Mouse (Mus musculus): Measurements from ENCODE around the gene Ankrd11. TPM values are rescaled to one million over a fixed set of nuclear protein-coding genes. Genes with fewer than 3 reads are reported as not detected.
A peak's percentile ranks its signal among the peaks of the same experiment; 100 is the strongest.

Gene Ankrd11
- polyA plus RNA-seq, 1 experiment: 77.7 TPM

GRCm38 (mm10) chr8:122987255-122987654 lies 54.8 kb downstream of the Ankrd11 start:
- Histone ChIP-seq H3K4me3 (ENCODE audit: extremely low read depth, insufficient read depth, insufficient read length) (no peak overlapping the region), H3K27ac (ENCODE audit: insufficient read depth, low read length) (peak overlapping the region; percentile 59; the same call in 1 of the 2 replicates), H3K4me1 (ENCODE audit: control insufficient read depth, insufficient read depth, insufficient read length) (peaks cover 46% of the 10 kb centered on the region), H3K27me3 (ENCODE audit: control insufficient read depth, insufficient read depth, low read length) (no peaks in the 10 kb centered on the region), H3K36me3 (ENCODE audit: control insufficient read depth, insufficient read depth, low read length) (no peaks in the 10 kb centered on the region)
- DNase-seq (ENCODE audit: low read depth in 1 of 2, low spot score in 2 of 2): no peak
- no peak for TF ChIP-seq POLR2A (IDR thresholded peaks at IDR 0.05; ENCODE audit: low read depth, low read length)
- WGBS: 12% methylated on average over 2 of the region's 2 CpGs

DNA sequence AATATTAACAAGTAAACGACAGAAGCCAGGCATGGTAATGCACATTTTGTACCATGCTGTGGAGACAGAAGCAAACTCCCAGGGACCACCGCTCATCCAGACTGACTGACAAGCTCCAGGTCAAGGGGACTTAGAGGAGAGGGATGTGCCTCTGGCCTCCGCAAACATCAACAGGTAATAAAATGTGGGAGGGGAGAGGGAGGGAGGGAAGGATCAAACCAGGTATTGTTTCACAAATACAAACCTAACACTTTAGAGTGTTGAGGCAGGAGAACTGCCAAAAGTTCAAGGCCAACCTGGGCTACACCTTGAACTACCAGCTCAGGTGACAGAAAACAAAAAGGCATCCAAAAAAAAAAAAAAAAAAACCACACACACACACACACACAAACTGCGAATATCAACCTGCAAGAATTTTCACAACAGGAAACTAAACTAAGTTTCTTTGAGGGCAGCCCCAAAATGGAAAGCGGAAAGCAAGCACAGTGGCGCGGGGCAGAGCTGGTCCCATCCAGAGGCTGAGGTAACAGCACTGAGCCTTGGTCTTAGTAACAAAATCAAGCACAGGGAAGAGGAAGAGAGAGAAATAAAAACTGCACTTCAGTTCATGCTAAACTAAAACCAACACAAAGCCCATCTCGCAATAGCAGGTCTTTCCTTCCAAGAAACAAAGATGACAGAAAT lies 55.4 kb downstream of the Ankrd11 start:
- Histone ChIP-seq H3K27ac (ENCODE audit: insufficient read depth, low read length) (peak overlapping the region; percentile 65), H3K4me1 (ENCODE audit: control insufficient read depth, insufficient read depth, insufficient read length) (peaks cover 47% of the 10 kb centered on the region), H3K27me3 (ENCODE audit: control insufficient read depth, insufficient read depth, low read length) (no peaks in the 10 kb centered on the region), H3K36me3 (ENCODE audit: control insufficient read depth, insufficient read depth, low read length) (no peaks in the 10 kb centered on the region), H3K4me3 (ENCODE audit: extremely low read depth, insufficient read depth, insufficient read length) (no peak overlapping the region)
- TF ChIP-seq POLR2A (IDR thresholded peaks at IDR 0.05; ENCODE audit: low read depth, low read length) (no peak), CTCF (IDR thresholded peaks at IDR 0.05; ENCODE audit: extremely low read depth, insufficient read depth, insufficient read length, insufficient replicate concordance) (no peak)
- 41% methylated on average over 8 of the region's 8 CpGs for WGBS
- peak in 1 of 2 experiments; percentile 42 for DNase-seq (ENCODE audit: low read depth in 1 of 2, low spot score in 2 of 2)

DNA sequence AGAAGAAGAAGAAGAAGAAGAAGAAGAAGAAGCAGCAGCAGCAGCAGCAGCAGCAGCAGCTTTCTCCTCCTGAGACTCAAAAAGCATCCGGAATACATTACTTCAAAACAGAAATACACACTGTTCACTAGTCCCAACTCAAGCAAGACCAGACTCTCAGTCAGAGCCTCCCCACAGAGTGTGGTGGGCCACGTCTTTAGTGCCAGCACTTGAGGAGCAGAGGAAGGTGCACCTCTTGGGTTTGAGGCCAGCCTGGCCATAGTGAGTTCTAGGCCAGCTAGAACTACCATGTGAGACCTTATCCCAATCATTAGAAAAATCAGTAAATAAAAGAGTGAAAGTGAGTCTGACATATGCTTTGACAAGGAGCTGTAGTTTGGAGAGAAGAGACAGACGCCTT lies 57.9 kb downstream of the Ankrd11 start:
- Histone ChIP-seq H3K36me3 (ENCODE audit: control insufficient read depth, insufficient read depth, low read length) (no peaks in the 10 kb centered on the region), H3K4me3 (ENCODE audit: extremely low read depth, insufficient read depth, insufficient read length) (no peak overlapping the region), H3K27ac (ENCODE audit: insufficient read depth, low read length) (0 out of 2 replicates have a peak overlapping the region, but pooled peaks have one; percentile 21), H3K4me1 (ENCODE audit: control insufficient read depth, insufficient read depth, insufficient read length) (peaks cover 42% of the 10 kb centered on the region), H3K27me3 (ENCODE audit: control insufficient read depth, insufficient read depth, low read length) (no peaks in the 10 kb centered on the region)
- no peak for DNase-seq (ENCODE audit: low read depth in 1 of 2, low spot score in 2 of 2)
- WGBS: 72% methylated on average over 3 of the region's 3 CpGs
- no peak for TF ChIP-seq CTCF (IDR thresholded peaks at IDR 0.05; ENCODE audit: extremely low read depth, insufficient read depth, insufficient read length, insufficient replicate concordance)
- no peak for TF ChIP-seq POLR2A (IDR thresholded peaks at IDR 0.05; ENCODE audit: low read depth, low read length)

DNA sequence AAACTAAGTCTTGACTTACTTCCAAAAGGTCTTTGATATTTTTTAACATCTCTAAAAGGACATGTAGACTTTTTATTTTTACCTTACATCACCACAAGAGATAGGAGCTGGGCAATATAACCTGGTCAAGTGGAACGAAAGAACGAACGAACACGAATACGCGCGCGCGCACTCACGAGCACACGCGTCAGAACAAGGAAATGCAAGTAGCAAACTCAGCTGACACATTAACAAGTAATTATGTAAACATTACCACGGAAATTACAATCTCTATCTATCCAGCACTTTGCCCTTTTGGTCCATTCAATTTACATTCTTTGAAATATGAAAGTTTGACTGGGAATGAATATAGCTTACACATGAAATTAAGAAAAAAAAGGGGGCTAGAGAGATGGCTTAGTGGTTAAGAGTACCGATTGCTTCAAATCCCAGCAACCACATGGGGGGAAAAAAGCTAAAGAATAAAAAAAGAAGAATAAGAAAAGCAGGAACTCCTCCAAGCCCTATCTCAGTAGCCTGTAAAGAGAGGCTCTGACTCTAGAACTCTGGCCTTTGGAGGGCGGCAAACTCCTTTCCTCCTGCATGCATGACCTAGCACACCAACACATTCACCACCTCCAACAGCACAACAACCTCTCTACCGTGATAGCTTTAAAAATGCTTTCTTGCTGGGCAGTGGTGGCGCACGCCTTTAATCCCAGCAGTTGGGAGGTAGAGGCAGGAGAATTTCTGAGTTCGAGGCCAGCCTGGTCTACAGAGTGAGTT lies 58.7 kb downstream of the Ankrd11 start:
- 79% methylated on average over 19 of the region's 19 CpGs for WGBS
- Histone ChIP-seq H3K4me1 (ENCODE audit: control insufficient read depth, insufficient read depth, insufficient read length) (peaks cover 38% of the 10 kb centered on the region), H3K4me3 (ENCODE audit: extremely low read depth, insufficient read depth, insufficient read length) (no peak overlapping the region), H3K36me3 (ENCODE audit: control insufficient read depth, insufficient read depth, low read length) (no peaks in the 10 kb centered on the region), H3K27ac (ENCODE audit: insufficient read depth, low read length) (no peak overlapping the region), H3K27me3 (ENCODE audit: control insufficient read depth, insufficient read depth, low read length) (no peaks in the 10 kb centered on the region)
- DNase-seq (ENCODE audit: low read depth in 1 of 2, low spot score in 2 of 2): peak in 1 of 2 experiments; percentile 32
- TF ChIP-seq POLR2A (IDR thresholded peaks at IDR 0.05; ENCODE audit: low read depth, low read length) (no peak), CTCF (IDR thresholded peaks at IDR 0.05; ENCODE audit: extremely low read depth, insufficient read depth, insufficient read length, insufficient replicate concordance) (no peak)

DNA sequence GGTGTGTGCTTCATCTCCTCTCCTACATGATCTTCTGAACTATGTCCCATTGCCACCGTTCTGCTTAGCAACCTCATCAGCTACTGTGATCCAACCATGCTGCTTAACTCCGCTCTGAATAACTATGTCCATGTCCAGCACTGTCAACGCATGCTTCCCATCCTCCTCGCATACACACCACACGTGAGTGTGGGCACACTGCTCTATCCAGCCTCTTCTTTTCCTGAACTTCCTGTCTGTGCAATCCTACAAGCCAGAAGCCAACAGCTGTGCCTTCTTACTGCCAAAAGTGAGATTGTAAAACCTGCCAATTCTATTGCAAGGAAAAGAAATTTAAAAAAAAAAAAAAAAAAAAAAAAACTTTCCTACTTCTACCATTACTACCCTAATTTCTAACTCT lies 60.4 kb downstream of the Ankrd11 start:
- H3K36me3 ChIP-seq (ENCODE audit: control insufficient read depth, insufficient read depth, low read length): no peaks in the 10 kb centered on the region
- no peak for DNase-seq (ENCODE audit: low read depth in 1 of 2, low spot score in 2 of 2)
- TF ChIP-seq POLR2A (IDR thresholded peaks at IDR 0.05; ENCODE audit: low read depth, low read length) (no peak), CTCF (IDR thresholded peaks at IDR 0.05; ENCODE audit: extremely low read depth, insufficient read depth, insufficient read length, insufficient replicate concordance) (no peak)
- no peaks in the 10 kb centered on the region for H3K27me3 ChIP-seq (ENCODE audit: control insufficient read depth, insufficient read depth, low read length)
- WGBS: 86% methylated on average over 5 of the region's 5 CpGs
- no peak overlapping the region for H3K27ac ChIP-seq (ENCODE audit: insufficient read depth, low read length)
- no peak overlapping the region for H3K4me3 ChIP-seq (ENCODE audit: extremely low read depth, insufficient read depth, insufficient read length)
- H3K4me1 ChIP-seq (ENCODE audit: control insufficient read depth, insufficient read depth, insufficient read length): peaks cover 35% of the 10 kb centered on the region; the same call in 1 of the 2 replicates

DNA sequence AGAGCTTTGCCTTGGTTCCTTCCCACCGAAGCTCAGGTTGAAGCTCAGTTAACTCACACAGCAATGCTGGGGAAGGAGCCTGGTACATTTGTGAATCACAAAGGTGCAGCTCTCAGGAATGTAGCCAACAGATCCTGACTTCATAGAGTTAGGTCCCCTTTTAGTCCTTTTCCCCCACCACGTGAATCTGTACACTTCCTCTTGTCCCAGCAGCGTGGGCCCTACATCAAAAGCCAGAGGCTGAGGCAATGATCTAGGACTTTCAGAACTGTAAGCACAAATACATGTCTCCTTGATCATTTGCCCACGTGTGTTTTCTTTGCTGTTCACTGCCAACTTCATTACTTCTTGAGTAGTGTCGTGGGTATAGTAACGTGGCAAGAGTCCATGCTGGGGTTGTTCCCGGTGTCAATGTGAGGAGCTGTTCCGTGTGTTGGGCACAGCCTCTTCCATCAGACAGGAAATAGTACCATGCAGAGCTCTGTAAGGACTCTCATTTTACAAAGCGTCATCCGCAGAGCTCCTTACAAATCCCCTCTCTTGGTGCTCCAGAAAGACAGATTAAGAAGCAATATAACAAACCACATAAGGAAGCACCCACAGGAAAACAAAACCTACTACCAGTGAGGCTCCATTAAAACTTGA lies 62.1 kb downstream of the Ankrd11 start:
- Histone ChIP-seq H3K27me3 (ENCODE audit: control insufficient read depth, insufficient read depth, low read length) (no peaks in the 10 kb centered on the region), H3K4me3 (ENCODE audit: extremely low read depth, insufficient read depth, insufficient read length) (no peak overlapping the region), H3K27ac (ENCODE audit: insufficient read depth, low read length) (no peak overlapping the region), H3K36me3 (ENCODE audit: control insufficient read depth, insufficient read depth, low read length) (no peaks in the 10 kb centered on the region), H3K4me1 (ENCODE audit: control insufficient read depth, insufficient read depth, insufficient read length) (peaks cover 23% of the 10 kb centered on the region; the same call in 1 of the 2 replicates)
- no peak for TF ChIP-seq POLR2A (IDR thresholded peaks at IDR 0.05; ENCODE audit: low read depth, low read length)
- TF ChIP-seq CTCF (IDR thresholded peaks at IDR 0.05; ENCODE audit: extremely low read depth, insufficient read depth, insufficient read length, insufficient replicate concordance): no peak
- DNase-seq (ENCODE audit: low read depth in 1 of 2, low spot score in 2 of 2): no peak
- 31% methylated on average over 10 of the region's 10 CpGs for WGBS

All from spleen, adult 2 months (tissue).